Mouse (Mus musculus) splenic B cell, adult 2 months (primary cell): ENCODE data around the gene Rac2.

ENCODE experiments used
- DNase-seq: peaks from one replicate; pipeline ENCODE4 v3.0.0-alpha.2; 2011; ENCODE audit warnings: low read depth, low spot score
- H3K27me3 ChIP-seq: 2 replicates; pipeline ENCODE4 v1.6.1; 2012; ENCODE audit warnings: mild to moderate bottlenecking, low read length, moderate library complexity, mixed read lengths; ENCODE audit not compliant: control insufficient read depth, poor library complexity, insufficient read depth, severe bottlenecking
- H3K36me3 ChIP-seq: 2 replicates; pipeline ENCODE4 v1.6.1; 2012; ENCODE audit warnings: mild to moderate bottlenecking, low read length, moderate library complexity, mixed read lengths; ENCODE audit not compliant: control insufficient read depth, poor library complexity, insufficient read depth, severe bottlenecking

Gene Rac2

DNA sequence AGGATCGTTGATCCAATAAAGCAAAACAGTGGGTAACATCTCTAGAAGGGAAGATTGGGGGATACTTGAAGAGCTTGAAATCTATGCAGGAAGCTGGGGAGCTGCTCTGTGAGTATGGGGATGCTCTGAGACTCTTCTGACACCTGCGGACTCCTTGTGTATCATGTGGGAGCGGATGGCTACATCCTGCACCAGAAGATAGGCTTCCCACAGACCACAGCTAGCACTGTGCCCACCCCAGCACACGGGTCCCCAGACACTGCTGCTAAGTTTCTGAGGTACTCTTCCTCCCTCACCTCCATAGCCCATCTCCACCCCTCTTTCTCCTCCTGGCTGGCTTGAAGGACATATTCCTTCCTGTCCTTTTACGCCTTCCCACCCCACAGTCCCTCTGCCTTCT, 2.4 kb downstream of the Rac2 start:
- Histone ChIP-seq H3K27me3 (no peaks in the 10 kb centered on the region), H3K36me3 (peaks cover 32% of the 10 kb centered on the region)
- no peak for DNase-seq

GRCm38 (mm10) chr15:78567608-78568120, 4.9 kb downstream of the Rac2 start:
- H3K27me3 ChIP-seq: no peaks in the 10 kb centered on the region
- DNase-seq: no peak

DNA sequence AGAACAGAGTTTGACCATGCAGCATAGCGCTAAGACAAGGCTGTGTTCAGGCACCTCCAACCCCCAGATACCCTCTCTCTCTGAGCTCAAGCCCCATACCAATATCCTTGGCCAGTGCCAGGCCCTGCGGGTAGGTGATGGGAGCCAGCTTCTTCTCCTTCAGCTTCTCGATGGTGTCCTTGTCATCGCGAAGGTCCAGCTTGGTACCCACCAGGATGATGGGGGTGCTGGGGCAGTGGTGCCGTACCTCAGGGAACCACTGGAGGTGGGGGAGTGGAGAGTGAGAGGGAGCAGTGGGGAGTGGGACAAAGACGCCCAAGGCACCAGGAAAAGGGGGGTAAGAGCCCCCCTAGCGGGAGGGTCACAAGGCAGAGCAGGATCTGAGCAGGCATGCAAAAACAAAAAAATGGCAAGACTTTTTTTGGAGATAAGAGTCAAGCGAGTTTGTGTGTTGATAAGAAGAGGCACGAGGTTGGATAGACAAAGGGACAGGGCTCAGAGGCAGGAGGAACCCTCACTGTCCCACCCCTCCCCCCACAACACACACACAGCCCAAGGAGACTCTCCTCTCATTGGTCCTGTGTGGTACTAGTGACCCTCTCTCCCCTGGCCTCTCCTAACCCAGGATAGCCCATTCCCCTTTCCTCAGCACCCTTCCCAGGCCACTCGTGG, 7.7 kb downstream of the Rac2 start:
- H3K36me3 ChIP-seq: peaks cover 26% of the 10 kb centered on the region

More at GRCm38 (mm10) chr15:78567608-78568120, 4.9 kb downstream of the Rac2 start:
- H3K36me3 ChIP-seq: peaks cover 35% of the 10 kb centered on the region

GRCm38 (mm10) chr15:78563937-78564336, 8.6 kb downstream of the Rac2 start:
- Histone ChIP-seq H3K27me3 (no peaks in the 10 kb centered on the region), H3K36me3 (peaks cover 20% of the 10 kb centered on the region)
- peak; percentile 83 for DNase-seq

More for the DNA sequence above, 7.7 kb downstream of the Rac2 start:
- no peak for DNase-seq
- H3K27me3 ChIP-seq: no peaks in the 10 kb centered on the region

- no peak for DNase-seq
- no peaks in the 10 kb centered on the region for H3K27me3 ChIP-seq
- peaks cover 14% of the 10 kb centered on the region for H3K36me3 ChIP-seq
Measured at GRCm38 (mm10) chr15:78563344-78563743, 9.2 kb downstream of the Rac2 start.

DNA sequence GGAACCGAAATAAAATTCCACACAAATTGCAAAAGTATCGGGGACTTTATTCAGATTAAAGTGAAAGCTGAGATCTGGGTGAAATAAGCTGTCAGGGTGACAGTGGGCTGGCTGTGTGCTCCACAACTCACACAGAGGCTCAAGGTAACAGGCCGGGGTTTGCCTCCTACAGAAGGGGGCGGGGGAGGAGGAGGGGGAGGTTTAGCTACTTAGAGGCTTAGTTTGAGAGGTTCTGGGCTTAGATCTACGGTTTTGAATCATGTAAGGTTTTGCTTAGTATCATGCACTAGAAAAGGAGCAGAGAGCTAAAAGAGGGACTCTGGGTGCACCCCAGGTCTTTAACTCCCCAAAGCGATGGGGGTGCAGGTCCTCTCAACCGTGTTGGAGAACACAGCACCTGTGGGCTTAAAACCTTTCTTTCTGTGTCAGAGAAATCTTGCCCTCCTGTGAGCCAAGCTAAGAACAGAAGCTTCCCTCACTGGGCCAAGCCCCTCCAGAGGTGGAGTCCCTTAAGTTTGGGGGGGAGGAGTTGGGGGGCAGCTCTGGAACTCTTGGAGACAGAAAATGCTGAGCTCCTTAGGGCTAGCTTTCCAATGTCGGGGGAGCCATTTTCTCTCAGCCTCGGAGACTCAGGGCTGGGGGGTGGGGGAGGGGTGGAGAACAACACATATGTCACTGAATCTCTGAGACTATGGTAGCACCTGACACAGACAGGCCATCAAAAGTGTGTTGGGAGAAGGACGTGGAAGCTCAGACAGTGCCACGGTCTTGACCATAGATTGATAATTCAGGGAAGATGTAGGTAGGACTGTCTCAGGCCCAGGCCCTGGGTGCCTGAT, 13.2 kb downstream of the Rac2 start:
- Histone ChIP-seq H3K36me3 (0 out of 2 replicates have a peak, but pooled peaks cover 1% of the 10 kb centered on the region), H3K27me3 (no peaks in the 10 kb centered on the region)
- no peak for DNase-seq

GRCm38 (mm10) chr15:78557693-78558535, 14.7 kb downstream of the Rac2 start:
- Histone ChIP-seq H3K36me3 (0 out of 2 replicates have a peak, but pooled peaks cover 1% of the 10 kb centered on the region), H3K27me3 (no peaks in the 10 kb centered on the region)
- DNase-seq: no peak

- H3K27me3 ChIP-seq: no peaks in the 10 kb centered on the region
- no peak for DNase-seq
- H3K36me3 ChIP-seq: no peaks in the 10 kb centered on the region
Measured at GRCm38 (mm10) chr15:78554545-78555313, 17.9 kb downstream of the Rac2 start.

GRCm38 (mm10) chr15:78549189-78549734, 23.3 kb downstream of the Rac2 start:
- H3K27me3 ChIP-seq: no peaks in the 10 kb centered on the region
- H3K36me3 ChIP-seq: no peaks in the 10 kb centered on the region
- no peak for DNase-seq

- Histone ChIP-seq H3K27me3 (no peaks in the 10 kb centered on the region), H3K36me3 (no peaks in the 10 kb centered on the region)
- no peak for DNase-seq
Measured at GRCm38 (mm10) chr15:78548711-78549110, 23.9 kb downstream of the Rac2 start.

- Histone ChIP-seq H3K27me3 (no peaks in the 10 kb centered on the region), H3K36me3 (no peaks in the 10 kb centered on the region)
- DNase-seq: no peak
Measured at GRCm38 (mm10) chr15:78548336-78548665, 24.3 kb downstream of the Rac2 start.

- DNase-seq: peak; percentile 73
- Histone ChIP-seq H3K36me3 (no peaks in the 10 kb centered on the region), H3K27me3 (no peaks in the 10 kb centered on the region)
Measured at GRCm38 (mm10) chr15:78547415-78548335, 24.9 kb downstream of the Rac2 start.

DNA sequence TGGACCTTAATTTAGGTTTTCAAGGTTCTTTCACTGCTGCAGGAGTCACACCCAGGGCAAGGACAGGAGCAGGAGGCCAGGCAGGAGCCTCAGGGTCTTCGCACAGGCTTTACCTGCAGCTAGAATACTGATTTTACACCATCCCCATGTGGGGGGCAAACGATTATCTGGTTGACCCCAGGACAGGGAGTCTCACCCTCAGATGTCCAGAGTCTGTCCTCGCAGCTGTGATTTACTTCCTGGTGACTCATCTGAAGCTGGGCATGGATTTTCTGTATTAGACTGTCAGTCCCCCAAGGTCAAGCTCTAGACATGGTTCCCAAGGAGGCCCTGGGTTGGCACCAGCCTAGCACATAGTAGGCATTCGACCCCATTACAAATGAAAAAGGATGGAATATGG, 26.5 kb downstream of the Rac2 start:
- H3K27me3 ChIP-seq: no peaks in the 10 kb centered on the region
- no peak for DNase-seq
- H3K36me3 ChIP-seq: no peaks in the 10 kb centered on the region
